Mouse (Mus musculus): ENCODE data around the gene Fbxl2. TPM values are rescaled to one million over a fixed set of nuclear protein-coding genes. Genes with fewer than 3 reads are reported as not detected.
"Not testable (repeated sequence)": the region's sequence is repeated elsewhere in the genome, so short reads cannot be mapped to it uniquely, and the experiment has no call there.

Fbxl2 gene
- total and polyA plus RNA-seq, 3 experiments = 0.54 to 1.1 (median 0.81) TPM

DNA sequence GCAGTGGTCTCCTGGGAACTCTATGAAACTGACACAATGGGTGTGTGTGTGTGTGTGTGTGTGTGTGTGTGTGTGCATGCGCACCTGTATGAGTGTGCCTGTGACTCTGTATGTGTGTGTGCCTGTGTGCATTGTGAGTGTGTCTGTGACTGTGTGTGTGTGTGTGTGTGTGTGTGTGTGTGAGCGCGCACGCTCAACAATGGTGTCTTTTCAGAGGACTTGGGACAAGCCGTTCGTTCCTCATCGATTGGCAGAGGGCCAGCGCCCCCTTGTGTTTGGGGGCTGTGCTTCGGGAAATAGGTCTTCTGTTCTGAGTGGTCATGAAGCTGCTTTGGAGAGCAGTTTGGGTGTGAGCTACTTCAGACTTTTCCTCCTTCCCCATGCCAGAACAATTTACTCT lies 46.2 kb upstream of the Fbxl2 start:
- in situ Hi-C loops (cut with MboI; ENCODE audit: low pct_ligation_motif_present, low pct_unique_long_range_greater_than_20kb, low sequenced_read_pairs) = loop anchor here (10.0 to 25.0 kb wide), 2 partner anchors 97 to 355 kb away; partner anchors contain the start of gene Clasp2
- H3K4me3 ChIP-seq (replicated peaks in 1 of 3; ENCODE audit: low read depth in 2 of 3, low read length in 2 of 3, poor library complexity in 1 of 3) = peak overlapping the region in 1 of 3 experiments; percentile 25
- H3K9ac ChIP-seq (ENCODE audit: insufficient read depth, low read depth); H3K4me1 ChIP-seq (ENCODE audit: control insufficient read depth in 1 of 2, insufficient read depth in 2 of 2); H3K79me2 ChIP-seq (replicated peaks; ENCODE audit: control insufficient read depth, extremely low read depth, insufficient read depth, poor library complexity, severe bottlenecking); H3K27ac ChIP-seq (ENCODE audit: insufficient read depth, low read depth); H3K9me3 ChIP-seq (replicated peaks; ENCODE audit: low read length); H3K27me3 ChIP-seq (replicated peaks); dilution Hi-C loops (cut with MboI; ENCODE audit: extremely low pct_ligation_motif_present, extremely low pct_unique_long_range_greater_than_20kb, low sequenced_read_pairs); H3K36me3 ChIP-seq (replicated peaks in 1 of 2; ENCODE audit: control insufficient read depth in 1 of 2, insufficient read depth in 1 of 2, low read length in 1 of 2): not testable (repeated sequence)
- DNase-seq (ENCODE audit: extremely low read depth) = peak; percentile 58
- TF ChIP-seq SMC3 (IDR thresholded peaks at IDR 0.05; ENCODE audit: low read depth, low read length) = peak; percentile 39
- TF ChIP-seq CTCF (conservative IDR thresholded peaks at IDR 0.05 in 1 of 2, IDR thresholded peaks at IDR 0.05 in 1 of 2; ENCODE audit: low read depth in 2 of 2, low read length in 2 of 2) = peak; percentile 7 to 48; a peak in 2 of 4 replicates
- TF ChIP-seq RAD21 (IDR thresholded peaks at IDR 0.05; ENCODE audit: low read depth, low read length) = peak; percentile 35
- peak; percentile 51 for TF ChIP-seq NRF1 (IDR thresholded peaks at IDR 0.05; ENCODE audit: low read depth, low read length)
- H3K4me2 ChIP-seq (ENCODE audit: insufficient read depth, low read depth, poor library complexity, severe bottlenecking) = peak overlapping the region; percentile 6; the same call in 1 of the 2 replicates

DNA sequence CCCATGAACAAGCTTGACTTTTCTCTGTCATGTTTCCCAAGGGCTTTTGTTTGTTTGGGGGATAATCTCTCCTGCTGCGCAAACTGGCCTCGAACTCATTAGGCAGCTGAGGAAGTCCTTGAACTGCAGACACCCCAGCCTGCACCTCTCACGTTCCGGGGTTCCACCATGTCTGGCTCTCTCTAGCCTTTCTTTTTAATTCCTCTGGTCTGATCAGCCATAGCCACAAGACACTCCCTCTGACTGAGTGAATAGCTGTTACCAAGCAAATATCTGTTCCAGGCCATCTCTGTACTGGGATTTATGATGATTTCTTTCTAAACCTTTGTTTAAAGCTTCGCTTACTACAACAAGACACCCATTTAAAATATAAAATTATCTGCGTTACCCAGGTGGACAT lies 42.9 kb upstream of the Fbxl2 start:
- dilution Hi-C loops (cut with MboI; ENCODE audit: extremely low pct_ligation_motif_present, extremely low pct_unique_long_range_greater_than_20kb, low sequenced_read_pairs); H3K4me2 ChIP-seq (ENCODE audit: insufficient read depth, low read depth, poor library complexity, severe bottlenecking): not testable (repeated sequence)

DNA sequence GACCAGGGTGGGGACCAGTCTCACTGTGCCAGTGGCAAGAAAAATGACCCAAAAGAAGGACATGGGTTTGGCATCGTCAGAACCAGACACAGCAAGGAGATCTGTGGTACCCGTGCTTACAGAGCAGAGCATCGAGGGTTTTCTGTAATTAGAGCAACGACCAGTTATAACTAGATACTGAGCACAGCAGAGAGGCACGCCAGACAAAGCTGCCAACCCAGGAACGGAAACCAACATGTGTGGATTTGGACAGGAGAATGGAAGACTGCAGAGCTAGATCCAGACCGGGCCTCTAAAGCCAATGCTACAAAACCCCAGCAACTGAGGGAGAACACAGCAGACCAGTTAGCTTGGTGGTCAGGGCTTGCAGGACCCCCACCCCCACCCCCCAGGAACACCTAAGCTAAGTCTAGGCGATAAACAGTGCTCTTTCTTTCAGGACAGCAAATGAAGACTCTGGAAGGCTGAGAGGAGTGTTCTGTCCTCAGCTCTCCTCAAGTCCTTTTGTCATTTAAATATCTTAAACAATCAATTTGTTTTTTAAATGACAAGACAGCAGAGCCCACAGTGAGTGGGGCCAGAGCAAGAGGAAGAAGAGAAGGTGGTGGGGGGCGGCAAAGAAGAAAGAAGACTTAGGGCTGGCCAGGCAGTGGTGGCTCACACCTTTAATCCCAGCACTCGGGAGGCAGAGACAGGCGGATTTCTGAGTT lies 41.3 kb upstream of the Fbxl2 start:
- no peak overlapping the region for H3K27ac ChIP-seq (ENCODE audit: insufficient read depth, low read depth)
- dilution Hi-C loops (cut with MboI; ENCODE audit: extremely low pct_ligation_motif_present, extremely low pct_unique_long_range_greater_than_20kb, low sequenced_read_pairs) = no loop called here
- no peaks in the 10 kb centered on the region for H3K9me3 ChIP-seq (replicated peaks; ENCODE audit: low read length)
- no peak for DNase-seq (ENCODE audit: extremely low read depth)
- no peak overlapping the region for H3K4me2 ChIP-seq (ENCODE audit: insufficient read depth, low read depth, poor library complexity, severe bottlenecking)
- in situ Hi-C loops (cut with MboI; ENCODE audit: low pct_ligation_motif_present, low pct_unique_long_range_greater_than_20kb, low sequenced_read_pairs) = loop anchor here (25.0 kb wide), 1 partner anchor 350 kb away; the partner anchor contains the start of gene Clasp2
- no peaks in the 10 kb centered on the region for H3K27me3 ChIP-seq (replicated peaks)
- TF ChIP-seq IRF4 (IDR thresholded peaks at IDR 0.05; ENCODE audit: low read depth, low read length) = no peak
- no peak for TF ChIP-seq ZNF384 (IDR thresholded peaks at IDR 0.05; ENCODE audit: low read depth, low read length)
- TF ChIP-seq USF1 (IDR thresholded peaks at IDR 0.05; ENCODE audit: low read depth, low read length) = no peak
- no peak for TF ChIP-seq PAX5 (IDR thresholded peaks at IDR 0.05; ENCODE audit: low read length)
- TF ChIP-seq CTCF (conservative IDR thresholded peaks at IDR 0.05 in 1 of 2, IDR thresholded peaks at IDR 0.05 in 1 of 2; ENCODE audit: low read depth in 2 of 2, low read length in 2 of 2) = no peak
- H3K36me3 ChIP-seq (replicated peaks in 1 of 2; ENCODE audit: control insufficient read depth in 1 of 2, insufficient read depth in 1 of 2, low read length in 1 of 2) = no peaks in the 10 kb centered on the region
- peaks cover 0 to 2% of the 10 kb centered on the region in 2 experiments; a peak in 1 of 4 replicates for H3K4me1 ChIP-seq (ENCODE audit: control insufficient read depth in 1 of 2, insufficient read depth in 2 of 2)
- no peak overlapping the region for H3K9ac ChIP-seq (ENCODE audit: insufficient read depth, low read depth)
- no peaks in the 10 kb centered on the region for H3K79me2 ChIP-seq (replicated peaks; ENCODE audit: control insufficient read depth, extremely low read depth, insufficient read depth, poor library complexity, severe bottlenecking)
- no peak overlapping the region for H3K4me3 ChIP-seq (replicated peaks in 1 of 3; ENCODE audit: low read depth in 2 of 3, low read length in 2 of 3, poor library complexity in 1 of 3)

More for the DNA sequence above, 42.9 kb upstream of the Fbxl2 start:
- not testable (repeated sequence) for H3K79me2 ChIP-seq (replicated peaks; ENCODE audit: control insufficient read depth, extremely low read depth, insufficient read depth, poor library complexity, severe bottlenecking); DNase-seq (ENCODE audit: extremely low read depth); H3K27me3 ChIP-seq (replicated peaks); H3K9ac ChIP-seq (ENCODE audit: insufficient read depth, low read depth); H3K4me1 ChIP-seq (ENCODE audit: control insufficient read depth in 1 of 2, insufficient read depth in 2 of 2); H3K4me3 ChIP-seq (replicated peaks in 1 of 3; ENCODE audit: low read depth in 2 of 3, low read length in 2 of 3, poor library complexity in 1 of 3); H3K27ac ChIP-seq (ENCODE audit: insufficient read depth, low read depth); H3K9me3 ChIP-seq (replicated peaks; ENCODE audit: low read length); H3K36me3 ChIP-seq (replicated peaks in 1 of 2; ENCODE audit: control insufficient read depth in 1 of 2, insufficient read depth in 1 of 2, low read length in 1 of 2)
- in situ Hi-C loops (cut with MboI; ENCODE audit: low pct_ligation_motif_present, low pct_unique_long_range_greater_than_20kb, low sequenced_read_pairs) = loop anchor here (25.0 kb wide), 1 partner anchor 352 kb away; the partner anchor contains the start of gene Clasp2
